Mouse (Mus musculus) Patski (cell line): ENCODE data around the gene Kif18b. TPM values are rescaled to one million over a fixed set of nuclear protein-coding genes. Genes with fewer than 3 reads are reported as not detected.
A peak's percentile ranks its signal among the peaks of the same experiment; 100 is the strongest.

Experiments
- ATAC-seq: fragments of 100-300 bp; one replicate; pipeline ENCODE4 v1.8.0; 2021
- CTCF ChIA-PET: fragments of 350-600 bp; sonication (Branson Sonifier 250); formaldehyde crosslinking; loops from one replicate; lab custom pipeline; 2022; ENCODE audit warnings: inconsistent platforms; lab: Charles Lee
- POLR2A ChIA-PET: fragments of 350-600 bp; sonication (Branson Sonifier 250); formaldehyde crosslinking; loops from one replicate; lab custom pipeline; 2022; ENCODE audit warnings: antibody characterized with exemption, inconsistent platforms; lab: Charles Lee
- DNase-seq: peaks from one replicate; pipeline ENCODE4 v3.0.0-alpha.2; 2011; ENCODE audit warnings: low read depth, low spot score
- H3K27me3 ChIP-seq: fragments of 371-371 bp; one replicate; pipeline ENCODE4 v1.5.1; 2021
- CTCF ChIP-seq: fragments of 100-300 bp; IDR thresholded peaks from one replicate; pipeline ENCODE4 v1.5.1; 2021
- in situ Hi-C: fragments of 300-500 bp; cut with MboI; formaldehyde crosslinking; loops from 3 replicates; pipeline ENCODE4 v1.11.1; 2018; ENCODE audit warnings: low pct_unique_long_range_greater_than_20kb, mixed read lengths
- polyA plus RNA-seq: library from polyadenylated mRNA; unstranded; gene quantifications from one replicate; pipeline ENCODE4 v1.2.3, GENCODE M21; 2021

The Kif18b gene
- polyA plus RNA-seq, 1 experiment from 2014 or later = 13.4 TPM

- POLR2A ChIA-PET = no interaction called here
- no peak for TF ChIP-seq CTCF
- in situ Hi-C loops = no loop called here
- H3K27me3 ChIP-seq = no peaks in the 10 kb centered on the region
- no peak for ATAC-seq
- DNase-seq = no peak
- CTCF ChIA-PET = no interaction called here
These were observed 32.8 kb upstream of the Kif18b start for GRCm38 (mm10) chr11:102957692-102958091.

- POLR2A ChIA-PET = no interaction called here
These were observed 32.2 kb upstream of the Kif18b start for GRCm38 (mm10) chr11:102956962-102957614.

GRCm38 (mm10) chr11:102952922-102953321, 28.0 kb upstream of the Kif18b start:
- DNase-seq (no peak), ATAC-seq (no peak)
- CTCF ChIA-PET = interaction anchor here (1.0 kb wide), 1 partner anchor 10 kb away, joined by 3 read pairs; no protein-coding TSS in a partner anchor
- in situ Hi-C loops = no loop called here
- no peaks in the 10 kb centered on the region for H3K27me3 ChIP-seq
- POLR2A ChIA-PET = no interaction called here
- TF ChIP-seq CTCF = no peak

More at GRCm38 (mm10) chr11:102956962-102957614, 32.2 kb upstream of the Kif18b start:
- DNase-seq (no peak), ATAC-seq (no peak)
- CTCF ChIA-PET = no interaction called here
- TF ChIP-seq CTCF = no peak
- in situ Hi-C loops = no loop called here
- H3K27me3 ChIP-seq = no peaks in the 10 kb centered on the region

- DNase-seq (peak; percentile 72), ATAC-seq (peak; percentile 40)
- ChIA-PET CTCF (interaction anchor here (0.9 kb wide), 1 partner anchor 30 kb away, joined by 4 read pairs; no protein-coding TSS in a partner anchor), POLR2A (no interaction called here)
- TF ChIP-seq CTCF = no peak
- H3K27me3 ChIP-seq = no peaks in the 10 kb centered on the region
- in situ Hi-C loops = no loop called here
These were observed 23.4 kb upstream of the Kif18b start for GRCm38 (mm10) chr11:102948043-102948961.

GRCm38 (mm10) chr11:102946992-102947343, 22.0 kb upstream of the Kif18b start:
- ChIA-PET CTCF (interaction anchor here (0.9 to 1.8 kb wide), 2 partner anchors 23 to 29 kb away, joined by 4 to 5 read pairs; no protein-coding TSS in a partner anchor), POLR2A (no interaction called here)
- DNase-seq = no peak
- TF ChIP-seq CTCF = no peak
- no peaks in the 10 kb centered on the region for H3K27me3 ChIP-seq
- in situ Hi-C loops = no loop called here
- ATAC-seq = no peak

GRCm38 (mm10) chr11:102946265-102946991, 21.5 kb upstream of the Kif18b start, which contains the start of gene C1ql1:
Gene C1ql1, minus strand, starts transcription at chr11:102946688.
- no peak for TF ChIP-seq CTCF
- no peaks in the 10 kb centered on the region for H3K27me3 ChIP-seq
- in situ Hi-C loops = no loop called here
- ChIA-PET CTCF (interaction anchor here (1.8 kb wide), 1 partner anchor 23 kb away, joined by 5 read pairs; no protein-coding TSS in a partner anchor), POLR2A (interaction anchor here (0.6 kb wide), 1 partner anchor 393 kb away, joined by 8 read pairs; no protein-coding TSS in a partner anchor)
- DNase-seq (peak; percentile 54), ATAC-seq (peak; percentile 68)

- peak; percentile 10 for ATAC-seq
- CTCF ChIA-PET = interaction anchor here (1.2 to 1.8 kb wide), 3 partner anchors 10 to 47 kb away, joined by 3 to 5 read pairs (median 5); no protein-coding TSS in a partner anchor
- no peak for DNase-seq
- no peak for TF ChIP-seq CTCF
- POLR2A ChIA-PET = interaction anchor here (0.6 to 1.1 kb wide), 3 partner anchors 41 to 392 kb away, joined by 3 to 8 read pairs (median 4); no protein-coding TSS in a partner anchor
- in situ Hi-C loops = no loop called here
- H3K27me3 ChIP-seq = no peaks in the 10 kb centered on the region
These were observed 20.7 kb upstream of the Kif18b start for GRCm38 (mm10) chr11:102945306-102946264.

- no peak for TF ChIP-seq CTCF
- ATAC-seq (no peak), DNase-seq (no peak)
- ChIA-PET POLR2A (no interaction called here), CTCF (interaction anchor here (1.4 kb wide), 1 partner anchor 41 kb away, joined by 4 read pairs; the partner anchor contains the start of gene Gfap)
- H3K27me3 ChIP-seq = no peaks in the 10 kb centered on the region
- in situ Hi-C loops = no loop called here
These were observed 16.3 kb upstream of the Kif18b start for GRCm38 (mm10) chr11:102941236-102941635.
